Comparison of ENCODE assay signal across 10 mouse cellular contexts in genomic region chr13:59041013-59041764, GRCm38 (mm10).
DNase-seq lines count a peak whose midpoint lies in the region; ATAC-seq lines count a peak whose summit lies in the region.
"Had no signal": no experiment of that assay in that cellular context is flagged by ENCODE, and none has a peak within 500 bp of the region (broad histone marks: within the 10 kb centered on the region; RNA-seq: fewer than 3 reads in every experiment).

No protein-coding gene starts in this region.

- WGBS in embryonic facial prominence, embryonic 11.5 days = 56% methylated on average over 9 of the region's 9 CpGs
- 60% methylated on average over 9 of the region's 9 CpGs for WGBS in liver, embryonic 12.5 days (ENCODE audit: insufficient replicate concordance)

- no peak overlapping the region for H3K4me3 ChIP-seq in embryonic facial prominence, embryonic 11.5 days (ENCODE audit: low read depth, low read length)
- H3K4me3 ChIP-seq in liver, embryonic 12.5 days = no peak overlapping the region
- H3K4me3 ChIP-seq: embryonic facial prominence, embryonic 15.5 days; megakaryocyte, embryonic 14.5 days had no signal

- no peaks in the 10 kb centered on the region for H3K4me1 ChIP-seq in embryonic facial prominence, embryonic 11.5 days (ENCODE audit: control insufficient read depth, insufficient read depth, low read length)
- no peaks in the 10 kb centered on the region for H3K4me1 ChIP-seq in liver, embryonic 12.5 days
- H3K4me1 ChIP-seq: embryonic facial prominence, embryonic 15.5 days; megakaryocyte, embryonic 14.5 days had no signal

- intact Hi-C loops in left cerebral cortex, postnatal 10 days (cut with DNase I) = no loop called here
- intact Hi-C loops in heart, postnatal 10 days (cut with DNase I) = no loop called here

- no peaks in the 10 kb centered on the region for H3K36me3 ChIP-seq in embryonic facial prominence, embryonic 11.5 days (replicated peaks; ENCODE audit: control insufficient read depth, insufficient read depth, low read depth, low read length)
- H3K36me3 ChIP-seq in liver, embryonic 12.5 days = no peaks in the 10 kb centered on the region
- H3K36me3 ChIP-seq: embryonic facial prominence, embryonic 15.5 days had no signal

- H3K9ac ChIP-seq in embryonic facial prominence, embryonic 11.5 days (replicated peaks; ENCODE audit: low read length) = no peak overlapping the region
- H3K9ac ChIP-seq in liver, embryonic 12.5 days = no peak overlapping the region
- H3K9ac ChIP-seq: embryonic facial prominence, embryonic 15.5 days had no signal

- ATAC-seq in embryonic facial prominence, embryonic 11.5 days (replicated peaks; ENCODE audit: insufficient number of reproducible peaks, low FRiP score, low TSS enrichment, low read depth) = 0 out of 2 replicates have a peak, but pooled peaks have one; percentile 75
- ATAC-seq in liver, embryonic 12.5 days = no peak

- no peak overlapping the region for H3K27ac ChIP-seq in embryonic facial prominence, embryonic 11.5 days (replicated peaks; ENCODE audit: low read depth, low read length)
- H3K27ac ChIP-seq in liver, embryonic 12.5 days = no peak overlapping the region
- H3K27ac ChIP-seq: embryonic facial prominence, embryonic 15.5 days had no signal

- no peaks in the 10 kb centered on the region for H3K27me3 ChIP-seq in embryonic facial prominence, embryonic 11.5 days (ENCODE audit: control insufficient read depth, insufficient read depth, low read length)
- H3K27me3 ChIP-seq in liver, embryonic 12.5 days (replicated peaks) = no peaks in the 10 kb centered on the region
- H3K27me3 ChIP-seq: embryonic facial prominence, embryonic 15.5 days; megakaryocyte, embryonic 14.5 days had no signal

- H3K9me3 ChIP-seq in embryonic facial prominence, embryonic 11.5 days (replicated peaks; ENCODE audit: control insufficient read depth, low read length) = no peaks in the 10 kb centered on the region
- no peaks in the 10 kb centered on the region for H3K9me3 ChIP-seq in liver, embryonic 12.5 days (replicated peaks)
- H3K9me3 ChIP-seq: embryonic facial prominence, embryonic 15.5 days had no signal

- H3K4me2 ChIP-seq in embryonic facial prominence, embryonic 11.5 days (ENCODE audit: low read depth, low read length) = no peak overlapping the region
- no peak overlapping the region for H3K4me2 ChIP-seq in liver, embryonic 12.5 days
- H3K4me2 ChIP-seq: embryonic facial prominence, embryonic 15.5 days had no signal

- DNase-seq in embryonic facial prominence, embryonic 11.5 days (ENCODE audit: low spot score) = peak; percentile 48
- peak; percentile 66 to 69 for DNase-seq in frontal cortex, postnatal 10 days (ENCODE audit: low spot score in 2 of 2)
- peak; percentile 49 to 77 for DNase-seq in left cerebral cortex, postnatal 10 days (ENCODE audit: extremely low spot score in 1 of 2, low spot score in 2 of 2)
- peak; percentile 90 for DNase-seq in retina, postnatal 1 day
- DNase-seq in gastrocnemius, postnatal 4 days (ENCODE audit: low spot score in 2 of 2) = no peak
- DNase-seq in heart, postnatal 10 days = no peak
- DNase-seq: thymus, postnatal 4 days had no signal

Comparison
In these comparisons a context has a peak if more than half of its experiments do, and no peak if none do; other contexts are left out.
1. DNase-seq: peak in embryonic facial prominence, embryonic 11.5 days (single experiment), frontal cortex, postnatal 10 days (2 of 2), left cerebral cortex, postnatal 10 days (2 of 2) and retina, postnatal 1 day (single experiment); none in gastrocnemius, postnatal 4 days (0 of 2) and heart, postnatal 10 days (0 of 2).